Mouse (Mus musculus) embryonic facial prominence, embryonic 12.5 days (tissue): Measurements from ENCODE around the gene Herc6. TPM values are rescaled to one million over a fixed set of nuclear protein-coding genes. Genes with fewer than 3 reads are reported as not detected.
A peak's percentile ranks its signal among the peaks of the same experiment; 100 is the strongest.

Experiments used
- ATAC-seq: fragments of 200-750 bp; cut with Nextera tagmentation; 2 replicates; pipeline ENCODE4 v1.8.0; 2017; ENCODE audit not compliant: insufficient number of reproducible peaks, insufficient read depth, low FRiP score, low TSS enrichment
- H3K27ac ChIP-seq: fragments of 300-500 bp; sonication (generic); 2 replicates; pipeline ENCODE4 v1.5.1; 2016; ENCODE audit warnings: mild to moderate bottlenecking
- H3K27me3 ChIP-seq: fragments of 300-500 bp; sonication (generic); 2 replicates; pipeline ENCODE4 v1.6.1; 2016; ENCODE audit warnings: mild to moderate bottlenecking, moderate library complexity
- H3K36me3 ChIP-seq: fragments of 300-500 bp; sonication (generic); 2 replicates; pipeline ENCODE4 v1.6.1; 2016; ENCODE audit warnings: mild to moderate bottlenecking
- H3K4me1 ChIP-seq: fragments of 300-500 bp; sonication (generic); 2 replicates; pipeline ENCODE4 v1.6.1; 2016
- H3K4me2 ChIP-seq: fragments of 300-500 bp; sonication (generic); replicated peaks from 2 replicates; pipeline ENCODE4 v1.6.1; 2016; ENCODE audit warnings: mild to moderate bottlenecking, moderate library complexity
- H3K4me3 ChIP-seq: fragments of 300-500 bp; sonication (generic); 2 replicates; pipeline ENCODE4 v1.5.1; 2016; ENCODE audit warnings: mild to moderate bottlenecking
- H3K9ac ChIP-seq: fragments of 300-500 bp; sonication (generic); 2 replicates; pipeline ENCODE4 v1.6.1; 2016; ENCODE audit warnings: mild to moderate bottlenecking, moderate library complexity
- H3K9me3 ChIP-seq: fragments of 300-500 bp; sonication (generic); 2 replicates; pipeline ENCODE4 v1.6.1; 2016; ENCODE audit warnings: mild to moderate bottlenecking, moderate library complexity
- WGBS: fragments of 180-500 bp; shearing (Covaris S2); methylation state at CpG from one replicate; pipeline ENCODE4 v1.1.7; 2016; 5-methylcytosine and 5-hydroxymethylcytosine counted together
- polyA plus RNA-seq: library from polyadenylated mRNA; unstranded; fragments of >200 nt; fragmentation: Nextera tagmentation; extraction: Ambion mirVana; gene quantifications from 2 replicates; pipeline ENCODE4 v1.2.1, GENCODE M21; 2016

The Herc6 gene
- polyA plus RNA-seq, 1 experiment from 2014 or later, result 2.5 TPM

- Histone ChIP-seq H3K27ac (no peak overlapping the region), H3K27me3 (no peaks in the 10 kb centered on the region), H3K4me1 (no peaks in the 10 kb centered on the region), H3K4me2 (no peak overlapping the region), H3K9me3 (no peaks in the 10 kb centered on the region), H3K4me3 (no peak overlapping the region), H3K36me3 (no peaks in the 10 kb centered on the region), H3K9ac (no peak overlapping the region)
- 90% methylated on average over 7 of the region's 7 CpGs for WGBS
- ATAC-seq, result no peak
Measured at GRCm38 (mm10) chr6:57605546-57606307, 24.9 kb downstream of the Herc6 start.

GRCm38 (mm10) chr6:57607999-57608398, 27.2 kb downstream of the Herc6 start:
- Histone ChIP-seq H3K4me3 (no peak overlapping the region), H3K9ac (no peak overlapping the region), H3K4me1 (no peaks in the 10 kb centered on the region), H3K4me2 (no peak overlapping the region), H3K27me3 (no peaks in the 10 kb centered on the region), H3K9me3 (no peaks in the 10 kb centered on the region), H3K27ac (no peak overlapping the region), H3K36me3 (no peaks in the 10 kb centered on the region)
- 75% methylated on average over 2 of the region's 2 CpGs for WGBS
- ATAC-seq, result no peak

- WGBS, result 48% methylated on average over 2 of the region's 2 CpGs
- Histone ChIP-seq H3K4me3 (no peak overlapping the region), H3K4me1 (no peaks in the 10 kb centered on the region), H3K4me2 (no peak overlapping the region), H3K27me3 (no peaks in the 10 kb centered on the region), H3K36me3 (no peaks in the 10 kb centered on the region), H3K9me3 (no peaks in the 10 kb centered on the region), H3K27ac (no peak overlapping the region), H3K9ac (no peak overlapping the region)
- no peak for ATAC-seq
Measured at GRCm38 (mm10) chr6:57609631-57610030, 28.8 kb downstream of the Herc6 start.

- H3K36me3 ChIP-seq, result no peaks in the 10 kb centered on the region
- H3K9ac ChIP-seq, result no peak overlapping the region
- H3K4me1 ChIP-seq, result no peaks in the 10 kb centered on the region
- H3K9me3 ChIP-seq, result no peaks in the 10 kb centered on the region
- 77% methylated on average over 2 of the region's 2 CpGs for whole genome bisulfite sequencing
- no peak for ATAC-seq
- H3K4me3 ChIP-seq, result no peak overlapping the region
- H3K27ac ChIP-seq, result no peak overlapping the region
- H3K4me2 ChIP-seq, result no peak overlapping the region
- no peaks in the 10 kb centered on the region for H3K27me3 ChIP-seq
Measured at GRCm38 (mm10) chr6:57615788-57616187, 35.0 kb downstream of the Herc6 start.

- Histone ChIP-seq H3K4me1 (no peaks in the 10 kb centered on the region), H3K36me3 (no peaks in the 10 kb centered on the region), H3K4me2 (no peak overlapping the region), H3K27me3 (no peaks in the 10 kb centered on the region), H3K4me3 (no peak overlapping the region), H3K9ac (no peak overlapping the region), H3K9me3 (no peaks in the 10 kb centered on the region), H3K27ac (no peak overlapping the region)
- 56% methylated on average over 1 of the region's 1 CpGs for WGBS
- ATAC-seq, result no peak
Measured at GRCm38 (mm10) chr6:57639531-57639930, 58.7 kb downstream of the Herc6 start.

GRCm38 (mm10) chr6:57641789-57642188, 61.0 kb downstream of the Herc6 start:
- Histone ChIP-seq H3K9me3 (no peaks in the 10 kb centered on the region), H3K4me1 (no peaks in the 10 kb centered on the region), H3K36me3 (no peaks in the 10 kb centered on the region), H3K4me3 (no peak overlapping the region), H3K4me2 (no peak overlapping the region), H3K27me3 (no peaks in the 10 kb centered on the region), H3K9ac (no peak overlapping the region), H3K27ac (no peak overlapping the region)
- 26% methylated on average over 4 of the region's 4 CpGs for WGBS
- peak; percentile 84; the same call in 1 of the 2 replicates for ATAC-seq

- Histone ChIP-seq H3K36me3 (no peaks in the 10 kb centered on the region), H3K4me3 (no peak overlapping the region), H3K27ac (no peak overlapping the region), H3K9ac (no peak overlapping the region), H3K27me3 (no peaks in the 10 kb centered on the region), H3K4me1 (no peaks in the 10 kb centered on the region), H3K9me3 (no peaks in the 10 kb centered on the region), H3K4me2 (no peak overlapping the region)
- WGBS, result 68% methylated on average over 1 of the region's 1 CpGs
- no peak for ATAC-seq
Measured at GRCm38 (mm10) chr6:57647256-57647655, 66.5 kb downstream of the Herc6 start.

GRCm38 (mm10) chr6:57661295-57661694, 80.5 kb downstream of the Herc6 start:
- WGBS, result 87% methylated on average over 4 of the region's 4 CpGs
- no peak overlapping the region for H3K9ac ChIP-seq
- H3K27me3 ChIP-seq, result no peaks in the 10 kb centered on the region
- H3K36me3 ChIP-seq, result no peaks in the 10 kb centered on the region
- no peaks in the 10 kb centered on the region for H3K4me1 ChIP-seq
- no peak for ATAC-seq
- H3K4me2 ChIP-seq, result no peak overlapping the region
- no peak overlapping the region for H3K27ac ChIP-seq
- no peaks in the 10 kb centered on the region for H3K9me3 ChIP-seq
- no peak overlapping the region for H3K4me3 ChIP-seq

GRCm38 (mm10) chr6:57684156-57684555, 103.4 kb downstream of the Herc6 start:
- Histone ChIP-seq H3K4me1 (no peaks in the 10 kb centered on the region), H3K4me2 (no peak overlapping the region), H3K27ac (no peak overlapping the region), H3K9me3 (0 out of 2 replicates have a peak, but pooled peaks cover 5% of the 10 kb centered on the region), H3K4me3 (no peak overlapping the region), H3K9ac (no peak overlapping the region), H3K36me3 (peaks cover 18% of the 10 kb centered on the region; the same call in 1 of the 2 replicates), H3K27me3 (no peaks in the 10 kb centered on the region)
- whole genome bisulfite sequencing, result 93% methylated on average over 1 of the region's 1 CpGs
- no peak for ATAC-seq

- ATAC-seq, result peak; percentile 96
- WGBS, result under 1% methylated on average over 52 of the region's 52 CpGs
- no peaks in the 10 kb centered on the region for H3K27me3 ChIP-seq
- peak within 1 kb of the TSS; percentile 74 for H3K9ac ChIP-seq
- peak within 1 kb of the TSS; percentile 79 for H3K4me3 ChIP-seq
- no peaks in the 10 kb centered on the region for H3K9me3 ChIP-seq
- peak within 1 kb of the TSS; percentile 90 for H3K27ac ChIP-seq
- H3K4me2 ChIP-seq, result peak within 1 kb of the TSS; percentile 58
- H3K4me1 ChIP-seq, result no peaks in the 10 kb centered on the region
- peaks cover 13% of the 10 kb centered on the region; the same call in 1 of the 2 replicates for H3K36me3 ChIP-seq
Measured at GRCm38 (mm10) chr6:57691467-57692261, 110.9 kb downstream of the Herc6 start, which contains the start of gene Pyurf. Gene Pyurf (minus strand): TSS chr6:57692078.

GRCm38 (mm10) chr6:57693116-57693515, 112.3 kb downstream of the Herc6 start:
- Histone ChIP-seq H3K4me2 (no peak overlapping the region), H3K36me3 (0 out of 2 replicates have a peak, but pooled peaks cover 2% of the 10 kb centered on the region), H3K27ac (no peak overlapping the region), H3K4me3 (no peak overlapping the region), H3K9ac (no peak overlapping the region), H3K9me3 (no peaks in the 10 kb centered on the region), H3K27me3 (no peaks in the 10 kb centered on the region), H3K4me1 (no peaks in the 10 kb centered on the region)
- 85% methylated on average over 3 of the region's 3 CpGs for whole genome bisulfite sequencing
- no peak for ATAC-seq

GRCm38 (mm10) chr6:57701686-57702085, 120.9 kb downstream of the Herc6 start:
- H3K4me3 ChIP-seq, result peak overlapping the region; percentile 60
- peak overlapping the region; percentile 76 for H3K4me2 ChIP-seq
- H3K36me3 ChIP-seq, result no peaks in the 10 kb centered on the region
- no peaks in the 10 kb centered on the region for H3K27me3 ChIP-seq
- H3K9ac ChIP-seq, result no peak overlapping the region
- H3K27ac ChIP-seq, result no peak overlapping the region
- ATAC-seq, result no peak
- H3K4me1 ChIP-seq, result 0 out of 2 replicates have a peak, but pooled peaks cover 5% of the 10 kb centered on the region
- 59% methylated on average over 4 of the region's 4 CpGs for WGBS
- no peaks in the 10 kb centered on the region for H3K9me3 ChIP-seq
